Mouse (Mus musculus): ENCODE measurements at regions not wholly inside any gene's neighbourhood (a gene's known extent, or its start where the extent isn't known, plus 50 kb on each side); places are given as distances from the start of the nearest gene placed in this dataset.

- no peak for TF ChIP-seq POLR2A (IDR thresholded peaks at IDR 0.05; ENCODE audit: extremely low read depth, insufficient read depth, low read length)
- TF ChIP-seq CTCF (IDR thresholded peaks at IDR 0.05; ENCODE audit: extremely low read depth, insufficient read depth, low read length) = no peak
Observed at GRCm38 (mm10) chr4:94256026-94256425, 300.3 kb upstream of the Gm10306 start.

Measured in cortical plate, adult 2 months (tissue).